Mouse (Mus musculus): Measurements from ENCODE around the gene Eif2b2. TPM values are rescaled to one million over a fixed set of nuclear protein-coding genes. Genes with fewer than 3 reads are reported as not detected.
A peak's percentile ranks its signal among the peaks of the same experiment; 100 is the strongest.

The Eif2b2 gene
- polyA plus RNA-seq, 1 experiment from 2014 or later, result 108 TPM

DNA sequence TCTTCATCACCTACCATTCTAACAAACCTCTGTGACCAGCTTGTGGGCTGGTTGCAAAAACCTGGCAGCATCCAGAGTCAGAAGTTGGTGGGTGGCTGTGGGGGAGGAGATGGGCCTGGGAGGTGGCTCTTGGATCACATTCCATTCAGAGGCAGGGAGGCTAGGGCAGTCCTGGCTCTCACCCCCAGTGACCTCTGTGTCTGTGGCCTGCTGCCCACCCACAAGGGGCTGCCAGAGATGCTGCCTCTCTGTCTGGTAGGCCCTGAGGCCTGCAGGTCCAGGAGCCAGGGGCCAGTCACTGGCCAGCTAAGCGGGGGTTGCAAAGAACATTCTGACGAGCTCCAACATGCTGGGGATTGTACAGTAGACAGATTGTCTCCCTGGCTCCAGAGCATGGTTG is 41.0 kb upstream of the Eif2b2 start:
- Histone ChIP-seq H3K36me3 (ENCODE audit: insufficient read depth, low read length) (no peaks in the 10 kb centered on the region), H3K4me1 (ENCODE audit: insufficient read depth, low read length) (peaks cover 45% of the 10 kb centered on the region), H3K27me3 (ENCODE audit: insufficient read depth, low read length) (peaks cover 3% of the 10 kb centered on the region; the same call in 1 of the 2 replicates), H3K9me3 (ENCODE audit: low read length) (no peaks in the 10 kb centered on the region), H3K27ac (ENCODE audit: low read length) (no peak overlapping the region), H3K4me2 (replicated peaks; ENCODE audit: low read depth, low read length) (no peak overlapping the region), H3K9ac (replicated peaks; ENCODE audit: low read length) (no peak overlapping the region), H3K4me3 (ENCODE audit: low read length) (no peak overlapping the region)
- 67% methylated on average over 2 of the region's 2 CpGs for WGBS
- no peak for ATAC-seq (ENCODE audit: low FRiP score, low TSS enrichment)

DNA sequence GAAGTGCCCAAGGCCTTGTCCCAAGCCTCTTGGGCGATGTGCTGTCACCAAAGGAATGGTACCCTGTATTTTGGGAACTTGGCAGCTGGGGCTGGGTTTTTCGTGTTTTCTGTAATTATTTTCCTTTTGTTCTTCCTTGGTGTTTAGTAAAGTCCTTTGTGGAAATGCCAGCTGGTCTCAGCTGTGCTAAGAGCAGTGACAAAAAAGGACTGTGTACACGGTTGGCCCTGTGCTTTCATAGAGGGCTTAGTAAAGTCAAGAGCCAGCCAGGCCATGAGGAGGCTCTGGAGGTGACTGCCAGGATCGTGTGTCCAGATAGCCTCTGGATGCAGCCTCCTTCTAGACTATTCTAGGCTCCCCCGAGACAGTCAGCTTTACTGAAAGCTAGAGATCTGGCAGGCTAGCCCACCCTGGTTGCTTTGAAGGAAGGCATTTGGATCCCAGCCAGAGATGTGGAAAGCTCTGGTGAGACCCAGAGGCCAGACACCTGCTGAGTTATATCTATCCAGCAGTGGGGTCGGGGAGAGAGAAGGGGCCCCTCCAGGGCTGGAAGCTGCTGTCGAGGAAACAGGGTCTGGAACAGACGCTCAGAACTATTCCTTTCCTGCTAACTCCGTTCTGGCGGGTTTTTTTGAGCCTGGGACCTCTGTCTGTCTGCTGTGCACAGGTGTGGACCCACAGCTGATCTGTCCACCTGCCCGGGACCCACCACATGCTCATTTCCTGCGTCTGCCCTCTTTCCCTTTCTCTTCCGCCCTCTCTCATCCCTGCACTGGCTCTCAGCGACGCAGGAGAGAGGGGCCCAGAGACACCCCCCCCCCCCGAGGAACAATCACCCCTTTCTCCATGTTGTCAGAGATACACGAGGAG is 37.6 kb upstream of the Eif2b2 start:
- Histone ChIP-seq H3K9me3 (ENCODE audit: low read length) (no peaks in the 10 kb centered on the region), H3K36me3 (ENCODE audit: insufficient read depth, low read length) (no peaks in the 10 kb centered on the region), H3K27ac (ENCODE audit: low read length) (no peak overlapping the region), H3K9ac (replicated peaks; ENCODE audit: low read length) (0 out of 2 replicates have a peak overlapping the region, but pooled peaks have one; percentile 33), H3K4me2 (replicated peaks; ENCODE audit: low read depth, low read length) (no peak overlapping the region), H3K4me1 (ENCODE audit: insufficient read depth, low read length) (peaks cover 26% of the 10 kb centered on the region), H3K4me3 (ENCODE audit: low read length) (no peak overlapping the region), H3K27me3 (ENCODE audit: insufficient read depth, low read length) (peaks cover 3% of the 10 kb centered on the region; the same call in 1 of the 2 replicates)
- ATAC-seq (ENCODE audit: low FRiP score, low TSS enrichment), result no peak
- 23% methylated on average over 17 of the region's 17 CpGs for WGBS

DNA sequence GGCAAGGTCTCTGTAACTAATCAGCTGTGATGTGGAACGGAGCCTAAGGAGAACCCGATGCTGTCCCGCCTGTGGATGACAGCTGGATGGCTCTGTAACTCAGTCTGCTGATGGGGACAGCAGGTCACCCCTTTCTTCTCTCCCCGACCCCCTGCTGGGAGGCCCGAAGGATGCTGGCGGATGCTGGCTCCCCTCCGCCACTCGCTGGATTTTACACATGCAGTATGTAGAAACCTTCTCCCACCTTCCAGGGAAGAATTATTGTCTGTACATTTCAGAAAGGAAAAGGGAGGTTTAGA is 37.0 kb upstream of the Eif2b2 start:
- ATAC-seq (ENCODE audit: low FRiP score, low TSS enrichment), result 0 out of 2 replicates have a peak, but pooled peaks have one; percentile 28
- Histone ChIP-seq H3K9me3 (ENCODE audit: low read length) (no peaks in the 10 kb centered on the region), H3K4me2 (replicated peaks; ENCODE audit: low read depth, low read length) (no peak overlapping the region), H3K4me3 (ENCODE audit: low read length) (no peak overlapping the region), H3K27ac (ENCODE audit: low read length) (no peak overlapping the region), H3K9ac (replicated peaks; ENCODE audit: low read length) (0 out of 2 replicates have a peak overlapping the region, but pooled peaks have one; percentile 33), H3K4me1 (ENCODE audit: insufficient read depth, low read length) (peaks cover 22% of the 10 kb centered on the region), H3K27me3 (ENCODE audit: insufficient read depth, low read length) (peaks cover 3% of the 10 kb centered on the region; the same call in 1 of the 2 replicates), H3K36me3 (ENCODE audit: insufficient read depth, low read length) (no peaks in the 10 kb centered on the region)
- 11% methylated on average over 8 of the region's 8 CpGs for WGBS

DNA sequence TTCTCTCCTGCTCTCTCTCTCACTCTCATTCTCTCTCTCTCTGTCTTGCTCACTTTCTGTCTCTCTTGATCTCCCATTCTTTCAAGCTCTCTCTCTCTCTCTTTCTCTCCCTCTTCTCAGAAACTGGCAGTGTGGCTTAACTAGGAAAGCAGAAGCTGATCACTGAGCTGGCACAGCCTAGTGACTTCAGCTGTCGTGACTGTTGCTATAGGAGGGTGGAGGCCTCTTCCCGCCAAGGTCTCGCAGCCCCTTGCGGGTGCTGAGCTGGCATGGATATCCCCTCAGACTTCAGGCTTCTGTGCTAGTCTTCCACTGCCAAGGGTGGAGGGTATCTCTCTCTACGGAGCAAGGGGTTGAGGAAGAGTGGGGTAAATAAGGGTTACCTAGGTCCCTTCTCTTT is 36.4 kb upstream of the Eif2b2 start:
- H3K9ac ChIP-seq (replicated peaks; ENCODE audit: low read length), result no peak overlapping the region
- no peak overlapping the region for H3K4me3 ChIP-seq (ENCODE audit: low read length)
- H3K4me1 ChIP-seq (ENCODE audit: insufficient read depth, low read length), result peaks cover 16% of the 10 kb centered on the region

DNA sequence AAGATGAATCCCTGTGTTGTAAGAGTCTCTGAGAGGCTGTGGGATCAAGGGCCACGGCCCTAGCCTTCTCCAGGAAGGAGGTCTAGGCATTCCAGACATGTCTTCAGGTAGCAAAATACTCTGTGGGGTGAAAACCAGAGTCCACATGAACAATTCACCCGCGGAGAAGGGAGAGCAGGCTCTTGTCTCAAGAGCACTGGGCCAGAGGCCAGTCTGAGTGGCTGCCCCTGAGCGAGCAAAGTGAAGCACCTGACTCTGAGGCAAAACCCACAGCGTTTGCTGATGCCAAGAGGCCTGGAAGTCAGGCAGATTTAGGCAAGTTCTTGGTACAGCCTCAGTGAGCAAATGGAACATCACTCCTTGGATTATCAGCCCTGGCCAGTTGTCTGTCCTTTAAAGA is 35.2 kb upstream of the Eif2b2 start:
- H3K4me3 ChIP-seq (ENCODE audit: low read length), result no peak overlapping the region
- H3K9me3 ChIP-seq (ENCODE audit: low read length), result no peaks in the 10 kb centered on the region
- peaks cover 13% of the 10 kb centered on the region for H3K4me1 ChIP-seq (ENCODE audit: insufficient read depth, low read length)
- no peak overlapping the region for H3K4me2 ChIP-seq (replicated peaks; ENCODE audit: low read depth, low read length)
- ATAC-seq (ENCODE audit: low FRiP score, low TSS enrichment), result no peak
- H3K27ac ChIP-seq (ENCODE audit: low read length), result no peak overlapping the region
- peaks cover 3% of the 10 kb centered on the region; the same call in 1 of the 2 replicates for H3K27me3 ChIP-seq (ENCODE audit: insufficient read depth, low read length)
- WGBS, result 53% methylated on average over 5 of the region's 5 CpGs
- no peaks in the 10 kb centered on the region for H3K36me3 ChIP-seq (ENCODE audit: insufficient read depth, low read length)
- no peak overlapping the region for H3K9ac ChIP-seq (replicated peaks; ENCODE audit: low read length)

More for the DNA sequence above, 36.4 kb upstream of the Eif2b2 start:
- H3K27ac ChIP-seq (ENCODE audit: low read length), result no peak overlapping the region
- WGBS, result 60% methylated on average over 5 of the region's 5 CpGs
- ATAC-seq (ENCODE audit: low FRiP score, low TSS enrichment), result no peak
- H3K9me3 ChIP-seq (ENCODE audit: low read length), result no peaks in the 10 kb centered on the region
- H3K27me3 ChIP-seq (ENCODE audit: insufficient read depth, low read length), result peaks cover 3% of the 10 kb centered on the region; the same call in 1 of the 2 replicates
- no peaks in the 10 kb centered on the region for H3K36me3 ChIP-seq (ENCODE audit: insufficient read depth, low read length)
- H3K4me2 ChIP-seq (replicated peaks; ENCODE audit: low read depth, low read length), result no peak overlapping the region

DNA sequence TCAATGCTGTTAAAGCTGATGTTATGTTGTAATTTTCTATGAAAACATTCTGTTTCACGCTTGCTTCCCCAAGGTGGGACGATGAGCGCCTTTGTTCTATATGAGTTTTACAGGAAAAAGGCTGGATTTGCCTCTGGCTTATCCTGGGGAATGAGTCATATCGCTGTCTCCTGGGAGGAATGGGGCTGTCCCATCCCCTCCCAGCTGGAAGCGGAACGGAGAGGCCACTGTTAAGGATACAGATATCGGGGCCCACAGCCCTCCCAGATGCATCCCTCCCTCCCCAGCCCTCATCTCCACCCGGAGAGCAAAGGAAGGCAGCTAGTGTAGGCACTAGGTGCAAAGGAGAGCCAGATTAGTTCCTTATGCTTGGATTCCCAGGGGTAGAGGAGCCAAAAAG is 33.5 kb upstream of the Eif2b2 start:
- whole genome bisulfite sequencing, result 63% methylated on average over 8 of the region's 8 CpGs
- Histone ChIP-seq H3K4me3 (ENCODE audit: low read length) (no peak overlapping the region), H3K27me3 (ENCODE audit: insufficient read depth, low read length) (peaks cover 3% of the 10 kb centered on the region; the same call in 1 of the 2 replicates), H3K9me3 (ENCODE audit: low read length) (no peaks in the 10 kb centered on the region), H3K27ac (ENCODE audit: low read length) (no peak overlapping the region), H3K4me2 (replicated peaks; ENCODE audit: low read depth, low read length) (no peak overlapping the region), H3K9ac (replicated peaks; ENCODE audit: low read length) (no peak overlapping the region), H3K4me1 (ENCODE audit: insufficient read depth, low read length) (peaks cover 13% of the 10 kb centered on the region), H3K36me3 (ENCODE audit: insufficient read depth, low read length) (no peaks in the 10 kb centered on the region)
- ATAC-seq (ENCODE audit: low FRiP score, low TSS enrichment), result no peak

DNA sequence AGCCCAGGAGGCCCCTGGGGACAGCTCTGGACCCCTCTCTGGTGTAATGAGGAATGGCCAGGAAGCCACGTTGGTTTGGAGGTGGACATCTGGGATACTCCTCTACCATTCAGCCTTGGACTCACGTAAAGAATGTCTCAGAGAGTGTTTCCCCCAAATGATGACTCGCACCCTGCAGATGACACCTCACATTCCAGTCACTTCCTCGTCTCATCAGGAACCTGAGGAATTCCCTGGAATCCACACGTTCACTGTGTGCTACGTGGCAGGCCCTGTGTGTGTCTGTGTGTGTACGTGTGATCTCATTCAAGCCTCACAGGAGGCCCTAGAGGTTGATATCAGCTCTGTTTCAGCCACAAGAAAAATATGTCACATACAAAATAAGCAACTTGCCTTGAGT is 32.9 kb upstream of the Eif2b2 start:
- 61% methylated on average over 7 of the region's 7 CpGs for WGBS
- no peak for ATAC-seq (ENCODE audit: low FRiP score, low TSS enrichment)
- H3K27ac ChIP-seq (ENCODE audit: low read length), result no peak overlapping the region

DNA sequence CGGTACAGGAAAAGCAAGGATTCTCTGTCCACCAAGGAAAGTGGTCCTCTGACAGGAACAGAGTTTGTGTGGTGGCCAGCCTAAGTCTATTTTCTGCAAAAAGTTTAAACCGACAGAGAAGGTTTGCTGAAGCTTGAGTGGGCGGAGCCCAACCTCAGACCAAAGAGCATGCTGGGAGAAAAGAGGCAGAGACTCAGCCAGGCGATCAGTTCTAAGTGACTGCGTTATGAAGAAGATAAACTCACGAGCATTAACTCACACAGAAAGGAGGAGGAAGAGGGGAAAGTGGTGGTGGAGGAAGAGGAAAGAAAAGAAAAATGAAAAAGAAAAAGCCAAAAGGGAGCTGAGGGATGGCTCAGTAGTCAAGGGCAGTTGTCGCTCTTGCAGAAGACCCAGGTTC is 29.0 kb upstream of the Eif2b2 start:
- 77% methylated on average over 7 of the region's 7 CpGs for WGBS
- H3K9ac ChIP-seq (replicated peaks; ENCODE audit: low read length), result no peak overlapping the region
- no peak overlapping the region for H3K4me3 ChIP-seq (ENCODE audit: low read length)
- ATAC-seq (ENCODE audit: low FRiP score, low TSS enrichment), result no peak
- H3K27ac ChIP-seq (ENCODE audit: low read length), result no peak overlapping the region
- H3K27me3 ChIP-seq (ENCODE audit: insufficient read depth, low read length), result no peaks in the 10 kb centered on the region
- peaks cover 22% of the 10 kb centered on the region for H3K4me1 ChIP-seq (ENCODE audit: insufficient read depth, low read length)
- no peak overlapping the region for H3K4me2 ChIP-seq (replicated peaks; ENCODE audit: low read depth, low read length)
- H3K9me3 ChIP-seq (ENCODE audit: low read length), result no peaks in the 10 kb centered on the region
- H3K36me3 ChIP-seq (ENCODE audit: insufficient read depth, low read length), result no peaks in the 10 kb centered on the region

More for the DNA sequence above, 32.9 kb upstream of the Eif2b2 start:
- no peaks in the 10 kb centered on the region for H3K36me3 ChIP-seq (ENCODE audit: insufficient read depth, low read length)
- H3K9me3 ChIP-seq (ENCODE audit: low read length), result no peaks in the 10 kb centered on the region
- no peak overlapping the region for H3K4me3 ChIP-seq (ENCODE audit: low read length)
- no peak overlapping the region for H3K9ac ChIP-seq (replicated peaks; ENCODE audit: low read length)
- H3K4me2 ChIP-seq (replicated peaks; ENCODE audit: low read depth, low read length), result no peak overlapping the region
- peaks cover 13% of the 10 kb centered on the region for H3K4me1 ChIP-seq (ENCODE audit: insufficient read depth, low read length)
- H3K27me3 ChIP-seq (ENCODE audit: insufficient read depth, low read length), result peaks cover 3% of the 10 kb centered on the region; the same call in 1 of the 2 replicates

DNA sequence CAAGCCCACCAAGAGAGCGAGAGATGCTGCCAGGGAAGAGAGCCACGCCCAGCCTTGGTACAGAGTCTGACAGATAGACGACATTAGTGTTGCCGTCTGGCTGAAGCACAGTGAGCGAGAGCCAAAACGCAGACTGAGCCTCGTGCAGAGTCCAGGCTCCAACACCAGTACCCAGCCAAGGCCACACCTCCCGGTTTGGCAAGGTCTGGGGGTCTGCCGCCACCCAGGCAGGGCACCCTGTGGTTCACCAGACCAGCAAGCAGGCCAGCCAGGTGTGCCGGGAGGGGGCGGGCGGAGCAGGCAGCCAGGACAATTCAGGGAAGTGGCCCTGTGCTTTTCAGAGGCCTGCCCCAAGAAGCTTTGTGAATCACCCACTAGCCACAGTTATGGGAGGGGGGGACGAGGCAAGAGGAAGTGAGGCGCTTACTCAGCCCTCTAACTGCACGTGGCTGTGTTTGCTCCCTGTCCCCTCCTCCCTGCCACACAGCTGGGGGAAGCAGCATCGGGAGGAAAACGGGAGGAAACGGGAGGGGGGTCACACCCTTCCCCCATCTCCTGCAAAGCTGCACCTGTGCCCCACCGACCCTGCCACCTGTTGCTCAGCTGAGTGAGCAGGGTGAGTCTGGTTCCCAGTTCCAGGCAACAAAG is 26.7 kb upstream of the Eif2b2 start:
- Histone ChIP-seq H3K4me2 (replicated peaks; ENCODE audit: low read depth, low read length) (peak overlapping the region; percentile 21), H3K27me3 (ENCODE audit: insufficient read depth, low read length) (no peaks in the 10 kb centered on the region), H3K4me3 (ENCODE audit: low read length) (no peak overlapping the region), H3K27ac (ENCODE audit: low read length) (peak overlapping the region; percentile 30; the same call in 1 of the 2 replicates), H3K36me3 (ENCODE audit: insufficient read depth, low read length) (no peaks in the 10 kb centered on the region), H3K9ac (replicated peaks; ENCODE audit: low read length) (peak overlapping the region; percentile 32; the same call in 1 of the 2 replicates), H3K4me1 (ENCODE audit: insufficient read depth, low read length) (peaks cover 38% of the 10 kb centered on the region), H3K9me3 (ENCODE audit: low read length) (no peaks in the 10 kb centered on the region)
- WGBS, result 20% methylated on average over 19 of the region's 19 CpGs
- ATAC-seq (ENCODE audit: low FRiP score, low TSS enrichment), result peak; percentile 66

DNA sequence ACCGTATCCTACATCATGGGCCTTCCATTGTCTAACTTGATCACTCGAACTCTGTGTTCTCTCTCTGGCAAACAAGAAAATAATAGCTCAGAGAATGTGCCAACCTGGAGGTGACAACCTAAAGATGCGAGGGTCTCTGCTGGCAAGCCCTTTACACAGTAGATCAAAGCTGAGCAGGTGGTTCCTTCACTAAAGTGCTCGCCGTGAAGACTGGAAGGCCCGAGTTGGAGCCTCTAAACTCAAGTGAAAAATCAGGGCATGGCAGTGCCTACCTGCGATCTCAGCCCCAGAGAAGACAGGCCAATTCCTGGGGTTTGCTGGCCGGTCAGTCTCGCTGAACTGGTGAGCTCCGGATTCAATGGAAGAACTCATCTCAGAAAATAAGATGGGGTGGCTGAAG is 26.1 kb upstream of the Eif2b2 start:
- peak overlapping the region; percentile 30; the same call in 1 of the 2 replicates for H3K27ac ChIP-seq (ENCODE audit: low read length)
- H3K9ac ChIP-seq (replicated peaks; ENCODE audit: low read length), result 0 out of 2 replicates have a peak overlapping the region, but pooled peaks have one; percentile 31
- no peak for ATAC-seq (ENCODE audit: low FRiP score, low TSS enrichment)

More for the DNA sequence above, 26.1 kb upstream of the Eif2b2 start:
- 82% methylated on average over 10 of the region's 10 CpGs for WGBS
- Histone ChIP-seq H3K9me3 (ENCODE audit: low read length) (no peaks in the 10 kb centered on the region), H3K4me2 (replicated peaks; ENCODE audit: low read depth, low read length) (no peak overlapping the region), H3K4me3 (ENCODE audit: low read length) (no peak overlapping the region), H3K27me3 (ENCODE audit: insufficient read depth, low read length) (no peaks in the 10 kb centered on the region), H3K36me3 (ENCODE audit: insufficient read depth, low read length) (no peaks in the 10 kb centered on the region), H3K4me1 (ENCODE audit: insufficient read depth, low read length) (peaks cover 43% of the 10 kb centered on the region)

Data from kidney, embryonic 16.5 days (tissue).